Mouse (Mus musculus) colon, adult 2 months (tissue): ENCODE data around the gene Eif3m. TPM values are rescaled to one million over a fixed set of nuclear protein-coding genes. Genes with fewer than 3 reads are reported as not detected.

ENCODE experiments used
- polyA plus RNA-seq: library from polyadenylated mRNA; depleted of rRNA; stranded (reverse); fragments of >200 nt; gene quantifications from 2 replicates; pipeline ENCODE4 v1.2.3, GENCODE M21; 2012; rRNA removed

Eif3m gene
- 11.3 and 16.2 TPM in 2 replicates for polyA plus RNA-seq

GRCm38 (mm10) chr2:105016967-105017287 is at the start of gene Eif3m:
Eif3m (minus strand) TSS chr2:105017080.

Other genes starting within 250 kb of the Eif3m start
- 1.6 and 1.7 TPM in 2 replicates for gene Qser1, start 200.3 kb downstream of the Eif3m start, polyA plus RNA-seq
- 0.38 and 0.64 TPM in 2 replicates for gene Prrg4, start 167.2 kb downstream of the Eif3m start, polyA plus RNA-seq
- 1.0 TPM in 1 of 2 replicates, not detected in the other for gene Ccdc73, start 149.3 kb downstream of the Eif3m start, polyA plus RNA-seq
- gene Gm11060, start 74.9 kb upstream of the Eif3m start, polyA plus RNA-seq, result not detected in 2 replicates
- gene Wt1, start 109.4 kb upstream of the Eif3m start, polyA plus RNA-seq, result 2.1 and 2.8 TPM in 2 replicates
- gene Them7, start 207.2 kb upstream of the Eif3m start, polyA plus RNA-seq, result 0.19 TPM in 1 of 2 replicates, not detected in the other